Mouse (Mus musculus): ENCODE measurements around the gene Cxcr1. TPM values are rescaled to one million over a fixed set of nuclear protein-coding genes. Genes with fewer than 3 reads are reported as not detected.

Gene Cxcr1
- total and polyA plus RNA-seq, 2 experiments from 2014 or later, result not detected

GRCm38 (mm10) chr1:74149106-74149885, 45.1 kb downstream of the Cxcr1 start:
- Histone ChIP-seq H3K27me3 (ENCODE audit: insufficient read depth, low read length) (no peaks in the 10 kb centered on the region), H3K4me1 (ENCODE audit: insufficient read depth, low read length) (no peaks in the 10 kb centered on the region), H3K9me3 (ENCODE audit: low read length) (no peaks in the 10 kb centered on the region), H3K36me3 (ENCODE audit: insufficient read depth, low read length) (no peaks in the 10 kb centered on the region), H3K27ac (ENCODE audit: low read depth, low read length) (no peak overlapping the region), H3K4me3 (ENCODE audit: low read depth, low read length) (no peak overlapping the region), H3K9ac (replicated peaks; ENCODE audit: low read length, poor library complexity, severe bottlenecking) (no peak overlapping the region), H3K4me2 (ENCODE audit: low read depth, low read length, poor library complexity, severe bottlenecking) (no peak overlapping the region)
- 87% methylated on average over 6 of the region's 6 CpGs for WGBS
- DNase-seq (ENCODE audit: low spot score) (no peak), ATAC-seq (ENCODE audit: low FRiP score) (no peak)
- no peak for TF ChIP-seq CTCF (IDR thresholded peaks at IDR 0.05)

MicroRNAs within 50 kb of the gene (microRNA counts, 519-probe panel; counts per million panel counts)
- 528 counts per million, percentile 58 among the panel's probes with 10 or more counts for microRNA mmu-miR-1928

Small RNA genes within 50 kb of the gene (microRNA-seq; reads per million reads assigned to microRNA genes)
- not detected for gene Mir1928 (ENCODE audit: borderline number of aligned reads)

Other genes starting within 250 kb of the Cxcr1 start
- gene Tns1, start 70.2 kb downstream of the Cxcr1 start, total RNA-seq (2014; rRNA removed), result 22.5 and 31.5 TPM in 2 replicates
- gene Tns1, start 70.2 kb downstream of the Cxcr1 start, polyA plus RNA-seq (2015; fragmentation: Nextera tagmentation; extraction: Ambion mirVana), result 9.8 and 10.2 TPM in 2 replicates
- 0.33 TPM in 1 of 2 replicates, not detected in the other for gene Rufy4, start 69.1 kb downstream of the Cxcr1 start, total RNA-seq (2014; rRNA removed)
- 0.09 and 0.11 TPM in 2 replicates for gene Rufy4, start 69.1 kb downstream of the Cxcr1 start, polyA plus RNA-seq (2015; fragmentation: Nextera tagmentation; extraction: Ambion mirVana)
- 0.38 TPM in 1 of 2 replicates, not detected in the other for gene Cxcr2, start 40.6 kb downstream of the Cxcr1 start, total RNA-seq (2014; rRNA removed)
- gene Cxcr2, start 40.6 kb downstream of the Cxcr1 start, polyA plus RNA-seq (2015; fragmentation: Nextera tagmentation; extraction: Ambion mirVana), result 0.05 and 0.16 TPM in 2 replicates
- gene Arpc2, start 41.5 kb upstream of the Cxcr1 start, total RNA-seq (2014; rRNA removed), result 149 and 183 TPM in 2 replicates
- gene Arpc2, start 41.5 kb upstream of the Cxcr1 start, polyA plus RNA-seq (2015; fragmentation: Nextera tagmentation; extraction: Ambion mirVana), result 442 and 464 TPM in 2 replicates
- 0.52 TPM in 1 of 2 replicates, not detected in the other for gene Gpbar1, start 83.9 kb upstream of the Cxcr1 start, total RNA-seq (2014; rRNA removed)
- gene Gpbar1, start 83.9 kb upstream of the Cxcr1 start, polyA plus RNA-seq (2015; fragmentation: Nextera tagmentation; extraction: Ambion mirVana), result 0.16 TPM in 1 of 2 replicates, not detected in the other
- gene Aamp, start 90.1 kb upstream of the Cxcr1 start, total RNA-seq (2014; rRNA removed), result 139 and 148 TPM in 2 replicates
- gene Aamp, start 90.1 kb upstream of the Cxcr1 start, polyA plus RNA-seq (2015; fragmentation: Nextera tagmentation; extraction: Ambion mirVana), result 203 and 216 TPM in 2 replicates
- gene Pnkd, start 90.3 kb upstream of the Cxcr1 start, total RNA-seq (2014; rRNA removed), result 101 and 116 TPM in 2 replicates
- gene Pnkd, start 90.3 kb upstream of the Cxcr1 start, polyA plus RNA-seq (2015; fragmentation: Nextera tagmentation; extraction: Ambion mirVana), result 135 and 140 TPM in 2 replicates
- gene Tmbim1, start 111.0 kb upstream of the Cxcr1 start, total RNA-seq (2014; rRNA removed), result 9.8 and 20.7 TPM in 2 replicates
- gene Tmbim1, start 111.0 kb upstream of the Cxcr1 start, polyA plus RNA-seq (2015; fragmentation: Nextera tagmentation; extraction: Ambion mirVana), result 9.8 and 10.5 TPM in 2 replicates
- gene Catip, start 167.5 kb upstream of the Cxcr1 start, total RNA-seq (2014; rRNA removed), result 2.7 and 4.0 TPM in 2 replicates
- gene Catip, start 167.5 kb upstream of the Cxcr1 start, polyA plus RNA-seq (2015; fragmentation: Nextera tagmentation; extraction: Ambion mirVana), result 1.6 and 2.4 TPM in 2 replicates
- gene Slc11a1, start 180.6 kb upstream of the Cxcr1 start, total RNA-seq (2014; rRNA removed), result 7.8 and 12.6 TPM in 2 replicates
- gene Slc11a1, start 180.6 kb upstream of the Cxcr1 start, polyA plus RNA-seq (2015; fragmentation: Nextera tagmentation; extraction: Ambion mirVana), result 1.3 and 1.7 TPM in 2 replicates
- 23.9 and 29.3 TPM in 2 replicates for gene Ctdsp1, start 196.9 kb upstream of the Cxcr1 start, total RNA-seq (2014; rRNA removed)
- 11.7 and 12.1 TPM in 2 replicates for gene Ctdsp1, start 196.9 kb upstream of the Cxcr1 start, polyA plus RNA-seq (2015; fragmentation: Nextera tagmentation; extraction: Ambion mirVana)
- gene Vil1, start 214.7 kb upstream of the Cxcr1 start, total RNA-seq (2014; rRNA removed), result 0.38 and 0.80 TPM in 2 replicates
- gene Vil1, start 214.7 kb upstream of the Cxcr1 start, polyA plus RNA-seq (2015; fragmentation: Nextera tagmentation; extraction: Ambion mirVana), result 0.31 and 0.43 TPM in 2 replicates